ENCODE assay signal across 7 mouse cellular contexts in the genomic region with DNA sequence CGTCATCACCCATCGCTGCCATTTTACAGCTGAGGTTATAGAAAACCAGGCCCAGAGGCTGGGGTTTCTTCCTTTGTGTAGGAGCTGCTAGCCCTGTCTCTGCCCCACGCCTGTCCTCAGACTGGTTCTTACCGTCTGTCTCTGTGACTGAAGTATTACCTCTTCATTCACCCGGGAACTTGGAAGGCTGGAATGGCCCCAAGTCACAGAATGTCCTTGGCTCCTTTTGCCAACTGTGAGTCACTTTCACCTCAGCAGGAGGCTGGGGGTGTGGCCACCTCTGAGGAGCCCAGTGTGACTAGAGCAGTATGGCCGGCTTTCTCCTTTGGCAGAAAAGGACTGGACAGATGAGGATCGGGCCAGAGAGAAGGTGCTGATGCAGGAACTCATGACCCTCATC. TPM values are rescaled to one million over a fixed set of nuclear protein-coding genes. Genes with fewer than 3 reads are reported as not detected.
DNase-seq lines count a peak whose midpoint lies in the region.

No protein-coding gene starts in this region.

- DNase-seq in R1 (ENCODE audit: low read depth, low spot score), result peak; percentile 51
- DNase-seq in adrenal gland, postnatal 14 days, result peak; percentile 94
- DNase-seq in heart, adult 8-10 months (ENCODE audit: low spot score), result peak; percentile 87
- DNase-seq in lung, postnatal 14 days, result peak; percentile 83
- no peak for DNase-seq in thymus, postnatal 10 days (ENCODE audit: low spot score in 2 of 2)
- DNase-seq in natural killer cell, adult 2 months (ENCODE audit: low spot score in 2 of 2), result no peak
- DNase-seq in frontal cortex, adult 2 months (ENCODE audit: extremely low spot score in 1 of 2, low spot score in 1 of 2), result no peak

RNA-seq across cellular contexts. Expression of a gene that starts 9.4 kb away (rescaled TPM):
- total RNA-seq in adrenal gland, postnatal 14 days (2021), result 110 and 127 TPM in 2 replicates
- 100 to 1,000 TPM; 124 to 149 (median 135) TPM for total RNA-seq in heart, adult 8-10 months (2022)
- 159 and 176 TPM in 2 replicates for polyA plus RNA-seq in frontal cortex, adult 2 months (2012; rRNA removed)

RNA-seq across cellular contexts. Expression of a gene that starts 9.6 kb away (rescaled TPM):
- total RNA-seq in adrenal gland, postnatal 14 days (2021), result 4.4 and 4.7 TPM in 2 replicates
- 1 to 10 TPM; 1.6 to 2.7 (median 2.4) TPM for total RNA-seq in heart, adult 8-10 months (2022)
- polyA plus RNA-seq in frontal cortex, adult 2 months (2012; rRNA removed), result 15.0 and 18.6 TPM in 2 replicates

RNA-seq across cellular contexts. Expression of a gene that starts 22.7 kb away (rescaled TPM):
- total RNA-seq in adrenal gland, postnatal 14 days (2021), result 34.3 and 41.0 TPM in 2 replicates
- total RNA-seq in heart, adult 8-10 months (2022), result 10 to 100 TPM; 41.2 to 42.2 (median 41.5) TPM
- polyA plus RNA-seq in frontal cortex, adult 2 months (2012; rRNA removed), result 22.2 and 23.8 TPM in 2 replicates

RNA-seq across cellular contexts. Expression of a gene that starts 33.6 kb away (rescaled TPM):
- total RNA-seq in adrenal gland, postnatal 14 days (2021), result 2.3 and 3.3 TPM in 2 replicates
- total RNA-seq in heart, adult 8-10 months (2022), result 1 to 10 TPM in 2 of 4 experiments, under 1 TPM in 2; 0.55 to 1.7 (median 0.94) TPM
- 55.2 and 61.4 TPM in 2 replicates for polyA plus RNA-seq in frontal cortex, adult 2 months (2012; rRNA removed)

RNA-seq across cellular contexts. Expression of a gene that starts 56.5 kb away (rescaled TPM):
- total RNA-seq in adrenal gland, postnatal 14 days (2021), result 171 and 177 TPM in 2 replicates
- 10 to 100 TPM; 70.2 to 76.0 (median 74.9) TPM for total RNA-seq in heart, adult 8-10 months (2022)
- polyA plus RNA-seq in frontal cortex, adult 2 months (2012; rRNA removed), result 80.9 and 90.8 TPM in 2 replicates

Comparison
In these comparisons a context has a peak if more than half of its experiments do, and no peak if none do; other contexts are left out.
1. DNase-seq: peak in R1 (single experiment), adrenal gland, postnatal 14 days (single experiment), heart, adult 8-10 months (single experiment) and lung, postnatal 14 days (single experiment); none in thymus, postnatal 10 days (0 of 2), natural killer cell, adult 2 months (0 of 2) and frontal cortex, adult 2 months (0 of 2).